Mouse (Mus musculus): ENCODE data around the gene Spint2.

DNA sequence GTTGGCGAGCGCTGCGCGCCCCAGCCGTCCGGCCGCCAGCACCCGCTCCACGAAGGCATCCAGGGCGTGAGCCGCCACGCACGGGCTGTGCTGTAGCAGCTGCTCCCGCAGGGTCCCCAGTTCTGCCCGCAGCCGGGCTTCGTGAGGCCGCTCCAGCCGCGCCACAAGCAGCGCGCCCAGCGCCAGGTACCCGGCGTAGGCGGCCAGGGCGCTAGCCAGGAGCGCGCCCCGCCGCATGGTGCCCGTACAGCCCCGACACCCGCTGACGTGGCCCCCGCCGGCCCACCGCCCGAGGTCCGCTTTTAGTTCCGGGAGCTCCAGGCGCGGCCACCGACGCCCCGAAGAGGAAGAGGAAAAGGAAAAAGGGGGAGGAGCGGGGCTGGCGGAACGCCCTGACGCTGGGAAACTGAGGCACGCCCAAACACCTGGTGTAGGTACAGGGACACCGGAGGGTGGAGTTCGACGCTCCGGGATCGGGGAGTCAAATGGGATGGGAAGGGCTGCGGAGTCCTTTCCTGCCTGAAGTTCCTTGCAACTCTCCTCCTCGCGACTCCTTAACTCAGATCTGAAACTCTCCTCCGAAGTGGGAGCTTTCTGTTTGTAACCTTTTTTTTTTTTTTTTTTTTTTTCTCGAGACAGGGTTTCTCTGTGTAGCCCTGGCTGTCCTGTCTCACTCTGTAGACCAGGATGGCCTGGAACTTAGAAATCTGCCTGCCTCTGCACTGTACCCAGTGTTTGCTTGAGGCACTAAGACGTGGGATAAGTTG is 49.3 kb downstream of the Spint2 start, which contains the start of gene Kcnk6:
- TF ChIP-seq EP300 (IDR thresholded peaks at IDR 0.05; ENCODE audit: low read depth): no peak
- TF ChIP-seq CTCF (IDR thresholded peaks at IDR 0.05; ENCODE audit: low read depth): no peak
